Mouse (Mus musculus) ES-E14 (cell line): Measurements from ENCODE around the gene A630089N07Rik.

Experiments
- HCFC1 ChIP-seq: IDR thresholded peaks from 2 replicates; pipeline ENCODE4 v1.6.1; 2012; ENCODE audit warnings: low read length, inconsistent platforms, borderline replicate concordance; ENCODE audit not compliant: insufficient read depth
- MAFK ChIP-seq: IDR thresholded peaks from 2 replicates; pipeline ENCODE4 v1.6.1; 2014; ENCODE audit warnings: mild to moderate bottlenecking, low read depth, low read length, inconsistent platforms; ENCODE audit not compliant: insufficient read depth
- ZC3H11A ChIP-seq: IDR thresholded peaks from 2 replicates; pipeline ENCODE4 v1.6.1; 2012; ENCODE audit warnings: low read depth, mild to moderate bottlenecking, inconsistent platforms, low read length, borderline replicate concordance

DNA sequence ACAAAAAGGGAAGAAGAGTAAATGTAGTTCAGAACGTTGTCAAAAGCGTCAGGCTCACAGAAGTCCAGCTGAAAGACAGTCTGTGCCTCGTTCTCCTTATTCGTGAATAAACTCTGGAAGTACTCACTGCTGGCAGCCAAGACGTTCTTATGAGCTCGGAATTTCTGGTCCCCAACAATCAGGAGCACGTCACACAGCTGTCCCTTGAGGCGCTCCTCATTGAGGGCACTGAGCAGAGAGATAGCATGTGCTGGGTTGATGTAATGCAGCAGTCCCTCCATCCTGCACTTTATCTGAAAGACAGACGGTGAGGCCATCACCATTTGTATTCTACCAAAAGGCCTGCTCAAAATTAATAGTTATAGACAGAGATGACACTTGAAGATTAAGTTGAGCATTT is 129.4 kb downstream of the A630089N07Rik start:
- TF ChIP-seq HCFC1 (no peak), ZC3H11A (no peak), MAFK (no peak)
